Mouse (Mus musculus): ENCODE measurements around the gene Wwp2. TPM values are rescaled to one million over a fixed set of nuclear protein-coding genes. Genes with fewer than 3 reads are reported as not detected.

Wwp2 gene
- polyA plus RNA-seq, 1 experiment from 2014 or later: 33.2 TPM

GRCm38 (mm10) chr8:107597731-107598130, 161.6 kb downstream of the Wwp2 start:
- Histone ChIP-seq H3K4me1 (no peaks in the 10 kb centered on the region), H3K36me3 (no peaks in the 10 kb centered on the region), H3K27ac (no peak overlapping the region), H3K9me3 (no peaks in the 10 kb centered on the region), H3K9ac (no peak overlapping the region), H3K4me2 (no peak overlapping the region), H3K27me3 (replicated peaks) (no peaks in the 10 kb centered on the region), H3K4me3 (replicated peaks) (no peak overlapping the region)
- WGBS: 79% methylated on average over 1 of the region's 1 CpGs
- no peak for ATAC-seq (ENCODE audit: insufficient read depth, low FRiP score, low read depth)

GRCm38 (mm10) chr8:107599691-107600090, 163.5 kb downstream of the Wwp2 start:
- no peaks in the 10 kb centered on the region for H3K27me3 ChIP-seq (replicated peaks)
- no peaks in the 10 kb centered on the region for H3K4me1 ChIP-seq
- no peak overlapping the region for H3K27ac ChIP-seq
- ATAC-seq (ENCODE audit: insufficient read depth, low FRiP score, low read depth): no peak
- H3K9me3 ChIP-seq: no peaks in the 10 kb centered on the region
- WGBS: 82% methylated on average over 9 of the region's 9 CpGs
- no peak overlapping the region for H3K4me3 ChIP-seq (replicated peaks)
- no peak overlapping the region for H3K4me2 ChIP-seq
- H3K36me3 ChIP-seq: no peaks in the 10 kb centered on the region
- no peak overlapping the region for H3K9ac ChIP-seq

GRCm38 (mm10) chr8:107603026-107603425, 166.9 kb downstream of the Wwp2 start:
- Histone ChIP-seq H3K9ac (no peak overlapping the region), H3K36me3 (no peaks in the 10 kb centered on the region), H3K27ac (no peak overlapping the region), H3K4me2 (no peak overlapping the region), H3K27me3 (replicated peaks) (no peaks in the 10 kb centered on the region), H3K9me3 (no peaks in the 10 kb centered on the region), H3K4me3 (replicated peaks) (no peak overlapping the region), H3K4me1 (no peaks in the 10 kb centered on the region)
- 2% methylated on average over 7 of the region's 7 CpGs for WGBS
- ATAC-seq (ENCODE audit: insufficient read depth, low FRiP score, low read depth): no peak

MicroRNAs within 50 kb of the gene (microRNA counts, 519-probe panel; counts per million panel counts)
- microRNA mmu-miR-140: 2,629 counts per million, percentile 63 among the panel's probes with 10 or more counts

Small RNA genes lying within 50 kb of the gene (microRNA-seq; reads per million reads assigned to microRNA genes)
- 1,805 reads per million, percentile 80 among the genes with 10 or more reads in this experiment for gene Mir140

Other genes with a start within 250 kb of the Wwp2 start
- 11.5 and 12.3 TPM in 2 replicates for gene Nfat5, start 142.9 kb upstream of the Wwp2 start, polyA plus RNA-seq (2015; fragmentation: Nextera tagmentation; extraction: Ambion mirVana)
- 15.7 and 16.3 TPM in 2 replicates for gene Nqo1, start 33.2 kb upstream of the Wwp2 start, polyA plus RNA-seq (2015; fragmentation: Nextera tagmentation; extraction: Ambion mirVana)
- gene Nob1, start 11.3 kb upstream of the Wwp2 start, polyA plus RNA-seq (2015; fragmentation: Nextera tagmentation; extraction: Ambion mirVana): 68.4 and 73.4 TPM in 2 replicates
- 251 and 263 TPM in 2 replicates for gene Psmd7, start 152.1 kb downstream of the Wwp2 start, polyA plus RNA-seq (2015; fragmentation: Nextera tagmentation; extraction: Ambion mirVana)